Mouse (Mus musculus) cerebellum, adult 2 months (tissue): ENCODE measurements around the gene Fut8. TPM values are rescaled to one million over a fixed set of nuclear protein-coding genes. Genes with fewer than 3 reads are reported as not detected.

Experiments used
- DNase-seq, 2 experiments: peaks; one replicate each; pipeline ENCODE4 v3.0.0; 2021
- H3K27ac ChIP-seq: fragments of 200-500 bp; 2 replicates; pipeline ENCODE4 v1.5.1; 2012; ENCODE audit warnings: low read length, control low read depth, inconsistent platforms; ENCODE audit not compliant: insufficient read depth
- H3K27me3 ChIP-seq: fragments of 200-500 bp; 2 replicates; pipeline ENCODE4 v1.6.1; 2012; ENCODE audit warnings: inconsistent platforms, mild to moderate bottlenecking, low read length, moderate library complexity; ENCODE audit not compliant: control insufficient read depth, insufficient read depth
- H3K4me1 ChIP-seq: fragments of 200-500 bp; 2 replicates; pipeline ENCODE4 v1.6.1; 2011; ENCODE audit warnings: low read length; ENCODE audit not compliant: control insufficient read depth, insufficient read depth
- H3K4me3 ChIP-seq: fragments of 200-500 bp; replicated peaks from 2 replicates; pipeline ENCODE3; 2011; ENCODE audit warnings: mild to moderate bottlenecking, low read depth, low read length, control low read depth; ENCODE audit not compliant: insufficient read depth
- CTCF ChIP-seq: fragments of 200-500 bp; IDR thresholded peaks from 2 replicates; pipeline ENCODE4 v1.5.1; 2011; ENCODE audit warnings: low read depth, mild to moderate bottlenecking, control low read depth, low read length, moderate library complexity, borderline replicate concordance; ENCODE audit not compliant: insufficient read depth
- POLR2A ChIP-seq: fragments of 200-500 bp; IDR thresholded peaks from 2 replicates; pipeline ENCODE4 v1.6.1; 2011; ENCODE audit warnings: low read length, control low read depth, borderline replicate concordance; ENCODE audit not compliant: insufficient read depth
- WGBS: fragments of 180-500 bp; shearing (Covaris S2); methylation state at CpG from one replicate; pipeline ENCODE4 v1.1.7; 2018; 5-methylcytosine and 5-hydroxymethylcytosine counted together
- polyA plus RNA-seq: library from polyadenylated mRNA; depleted of rRNA; stranded (reverse); fragments of >200 nt; gene quantifications from 2 replicates; pipeline ENCODE4 v1.2.3, GENCODE M21; 2012; rRNA removed

Gene Fut8
- polyA plus RNA-seq: 47.2 and 47.4 TPM in 2 replicates

DNA sequence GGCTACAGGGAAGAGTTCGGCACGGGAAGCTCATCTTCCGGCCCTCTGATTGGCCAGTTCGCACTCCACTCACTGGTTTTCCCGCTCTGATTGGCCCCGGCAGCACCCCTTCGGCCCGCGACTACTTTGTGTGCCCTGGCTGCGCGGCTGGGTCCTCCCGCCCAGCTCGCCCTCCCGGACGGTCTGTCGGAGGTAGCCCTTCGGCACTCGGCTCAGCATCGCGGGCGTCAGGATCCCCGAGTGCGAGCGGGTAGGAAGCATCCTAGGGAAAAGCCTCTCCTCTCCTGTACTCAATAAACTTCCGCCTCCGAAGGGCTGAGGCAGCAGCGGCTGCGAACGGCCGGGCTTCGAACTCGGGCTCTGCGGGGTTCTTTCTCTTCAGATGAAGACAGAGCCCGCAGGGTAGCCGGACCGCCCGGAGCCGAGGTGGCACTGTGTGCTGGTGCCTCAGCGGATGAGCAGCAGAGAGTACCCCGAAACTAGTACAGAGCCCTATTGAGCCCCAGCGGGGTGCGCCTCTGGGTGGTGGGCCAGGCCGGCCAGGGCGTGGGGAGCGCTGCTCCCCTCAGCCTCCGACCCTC is at the start of gene Fut8:
Gene Fut8, plus strand, starts transcription at position 176 of the 581 bp plus-strand sequence.
- no peaks in the 10 kb centered on the region for H3K27me3 ChIP-seq
- peak within 1 kb of the TSS; percentile 91 for H3K4me3 ChIP-seq
- peaks cover 3% of the 10 kb centered on the region; the same call in 1 of the 2 replicates for H3K4me1 ChIP-seq
- TF ChIP-seq POLR2A (peak; percentile 61), CTCF (no peak)
- whole genome bisulfite sequencing: under 1% methylated on average over 46 of the region's 46 CpGs
- peak within 1 kb of the TSS; percentile 95 for H3K27ac ChIP-seq
- peak; percentile 93 to 96 for DNase-seq

GRCm38 (mm10) chr12:77189161-77189560 is 48.8 kb upstream of the Fut8 start:
- no peak overlapping the region for H3K4me3 ChIP-seq
- no peak overlapping the region for H3K27ac ChIP-seq
- H3K4me1 ChIP-seq: no peaks in the 10 kb centered on the region
- TF ChIP-seq POLR2A (no peak), CTCF (no peak)
- 83% methylated on average over 4 of the region's 4 CpGs for WGBS
- no peak for DNase-seq
- no peaks in the 10 kb centered on the region for H3K27me3 ChIP-seq

DNA sequence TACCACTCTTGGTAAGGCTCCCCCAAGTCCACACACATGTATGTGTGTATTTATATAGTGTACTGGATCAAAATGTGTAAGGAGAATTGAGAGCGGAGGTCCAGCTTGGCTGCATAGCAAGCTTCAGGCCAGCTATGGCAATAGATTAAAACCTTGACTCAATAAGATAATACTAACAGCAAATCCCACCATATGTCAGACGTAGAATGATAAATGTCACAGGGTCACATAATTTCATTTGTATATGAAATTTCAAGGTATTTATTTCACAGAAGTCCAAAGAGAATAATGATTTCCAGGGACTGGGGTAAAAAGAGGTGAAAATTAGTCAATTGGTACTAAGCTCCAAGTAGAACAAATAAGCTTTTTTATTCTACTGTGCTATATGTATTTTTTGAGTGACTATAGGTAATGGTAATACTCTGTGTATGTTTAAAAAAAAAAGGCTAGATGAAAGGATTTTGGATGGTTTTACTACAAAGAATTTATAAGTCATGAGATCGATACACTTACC is 47.9 kb upstream of the Fut8 start:
- Histone ChIP-seq H3K4me3 (no peak overlapping the region), H3K27ac (no peak overlapping the region), H3K4me1 (no peaks in the 10 kb centered on the region), H3K27me3 (no peaks in the 10 kb centered on the region)
- WGBS: 99% methylated on average over 3 of the region's 3 CpGs
- TF ChIP-seq POLR2A (no peak), CTCF (no peak)
- DNase-seq: no peak

- Histone ChIP-seq H3K27me3 (no peaks in the 10 kb centered on the region), H3K4me1 (no peaks in the 10 kb centered on the region), H3K27ac (no peak overlapping the region), H3K4me3 (no peak overlapping the region)
- 97% methylated on average over 9 of the region's 9 CpGs for WGBS
- TF ChIP-seq POLR2A (no peak), CTCF (no peak)
- DNase-seq: no peak
Measured at GRCm38 (mm10) chr12:77191478-77192271, 46.2 kb upstream of the Fut8 start.

- Histone ChIP-seq H3K27ac (no peak overlapping the region), H3K27me3 (no peaks in the 10 kb centered on the region), H3K4me3 (no peak overlapping the region), H3K4me1 (peaks cover 3% of the 10 kb centered on the region; the same call in 1 of the 2 replicates)
- no peak for TF ChIP-seq POLR2A
- TF ChIP-seq CTCF: no peak
- WGBS: 98% methylated on average over 3 of the region's 3 CpGs
- no peak for DNase-seq
Measured at GRCm38 (mm10) chr12:77192714-77193113, 45.2 kb upstream of the Fut8 start.

- no peak overlapping the region for H3K27ac ChIP-seq
Measured at GRCm38 (mm10) chr12:77193225-77193716, 44.7 kb upstream of the Fut8 start.

DNA sequence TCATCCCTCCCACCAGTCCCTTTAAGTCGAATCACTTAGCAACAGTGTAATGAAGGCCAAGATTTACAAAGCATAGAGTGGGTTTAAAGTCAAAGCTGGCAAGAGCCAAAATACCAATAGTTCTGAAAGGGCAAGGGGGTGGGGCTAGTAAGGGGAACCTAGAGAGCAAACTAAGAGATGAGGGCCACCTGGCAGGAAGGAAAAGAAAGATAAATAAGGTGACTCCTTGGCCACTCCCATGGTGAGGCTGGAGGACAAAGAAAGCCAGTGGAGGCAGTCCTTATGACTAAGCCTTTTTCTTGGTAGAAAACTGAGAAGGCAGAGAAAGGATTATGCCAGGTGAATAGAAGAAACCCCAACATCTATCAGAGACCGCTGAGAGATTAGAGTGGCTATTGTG is 42.9 kb upstream of the Fut8 start:
- Histone ChIP-seq H3K27ac (no peak overlapping the region), H3K27me3 (no peaks in the 10 kb centered on the region), H3K4me3 (no peak overlapping the region), H3K4me1 (peaks cover 7% of the 10 kb centered on the region)
- no peak for DNase-seq
- TF ChIP-seq CTCF (no peak), POLR2A (no peak)
- 85% methylated on average over 2 of the region's 2 CpGs for WGBS

More at GRCm38 (mm10) chr12:77193225-77193716, 44.7 kb upstream of the Fut8 start:
- 88% methylated on average over 4 of the region's 4 CpGs for WGBS
- Histone ChIP-seq H3K4me3 (no peak overlapping the region), H3K27me3 (no peaks in the 10 kb centered on the region), H3K4me1 (peaks cover 7% of the 10 kb centered on the region)
- TF ChIP-seq CTCF (no peak), POLR2A (no peak)
- no peak for DNase-seq
